Mouse (Mus musculus) skeletal muscle tissue, adult 2 months (tissue): ENCODE results near the gene Lims1.

Experiments
- DNase-seq: peaks from one replicate; pipeline ENCODE4 v3.0.0-alpha.2; 2012; ENCODE audit warnings: low read depth, low spot score

Lims1 gene

GRCm38 (mm10) chr10:58445850-58446249 is 122.6 kb downstream of the Lims1 start:
- DNase-seq, result peak; percentile 13

- peak; percentile 98 for DNase-seq
These were observed 123.4 kb downstream of the Lims1 start, which contains the start of gene Ranbp2 for GRCm38 (mm10) chr10:58446384-58447279. TSS of gene Ranbp2 (plus strand) at chr10:58446920.

- peak; percentile 17 for DNase-seq
These were observed 124.1 kb downstream of the Lims1 start for GRCm38 (mm10) chr10:58447280-58447781.

GRCm38 (mm10) chr10:58451575-58451974 is 128.3 kb downstream of the Lims1 start:
- DNase-seq, result no peak

GRCm38 (mm10) chr10:58452185-58452584 is 128.9 kb downstream of the Lims1 start:
- no peak for DNase-seq

- DNase-seq, result no peak
These were observed 136.6 kb downstream of the Lims1 start for GRCm38 (mm10) chr10:58459896-58460295.
